Mouse (Mus musculus) spleen, adult 12 weeks (tissue): ENCODE data around the gene Syngr3.
A peak's percentile ranks its signal among the peaks of the same experiment; 100 is the strongest.
"Not testable (repeated sequence)": the region's sequence is repeated elsewhere in the genome, so short reads cannot be mapped to it uniquely, and the experiment has no call there.

Experiments used
- DNase-seq: peaks from one replicate; pipeline ENCODE4 v3.0.0; 2022; ENCODE audit warnings: low spot score

Gene Syngr3

GRCm38 (mm10) chr17:24689251-24690081, at the start of gene Syngr3:
Syngr3 (minus strand) TSS chr17:24689955.
- no peak for DNase-seq

GRCm38 (mm10) chr17:24738238-24738637, 48.5 kb upstream of the Syngr3 start:
- DNase-seq = no peak

GRCm38 (mm10) chr17:24737135-24737810, 47.5 kb upstream of the Syngr3 start:
- DNase-seq = no peak

GRCm38 (mm10) chr17:24736330-24737051, 46.7 kb upstream of the Syngr3 start, which contains the start of gene Msrb1:
Msrb1 (plus strand) TSS chr17:24736642.
- peak; percentile 95 for DNase-seq

GRCm38 (mm10) chr17:24735446-24735845, 45.7 kb upstream of the Syngr3 start:
- DNase-seq = no peak

- no peak for DNase-seq
Observed at GRCm38 (mm10) chr17:24734513-24734912, 44.8 kb upstream of the Syngr3 start.

GRCm38 (mm10) chr17:24733434-24734050, 43.8 kb upstream of the Syngr3 start:
- no peak for DNase-seq

GRCm38 (mm10) chr17:24732233-24732935, 42.6 kb upstream of the Syngr3 start:
- DNase-seq = no peak

GRCm38 (mm10) chr17:24730787-24731186, 41.0 kb upstream of the Syngr3 start:
- no peak for DNase-seq

GRCm38 (mm10) chr17:24729067-24729466, 39.3 kb upstream of the Syngr3 start:
- DNase-seq = no peak

- no peak for DNase-seq
Observed at GRCm38 (mm10) chr17:24728184-24728583, 38.4 kb upstream of the Syngr3 start.

GRCm38 (mm10) chr17:24727618-24728017, 37.9 kb upstream of the Syngr3 start, which contains the start of gene Rpl3l:
Rpl3l (plus strand) TSS chr17:24727820.
- DNase-seq = no peak

GRCm38 (mm10) chr17:24725637-24726390, 36.1 kb upstream of the Syngr3 start:
- DNase-seq = no peak

GRCm38 (mm10) chr17:24724184-24724583, 34.4 kb upstream of the Syngr3 start, which contains the start of gene Ndufb10:
Ndufb10 (minus strand) TSS chr17:24724478.
- DNase-seq = peak; percentile 93

- no peak for DNase-seq
Observed at GRCm38 (mm10) chr17:24723881-24724180, 34.1 kb upstream of the Syngr3 start.

GRCm38 (mm10) chr17:24723122-24723880, 33.5 kb upstream of the Syngr3 start:
- DNase-seq = no peak

GRCm38 (mm10) chr17:24722220-24722924, 32.6 kb upstream of the Syngr3 start:
- no peak for DNase-seq

- DNase-seq = not testable (repeated sequence)
Observed at GRCm38 (mm10) chr17:24721383-24721955, 31.7 kb upstream of the Syngr3 start.

GRCm38 (mm10) chr17:24720616-24721015, 30.9 kb upstream of the Syngr3 start:
- DNase-seq = not testable (repeated sequence)
